ENCODE assay signal across 33 mouse cellular contexts in genomic region chr16:38478296-38478695, GRCm38 (mm10). TPM values are rescaled to one million over a fixed set of nuclear protein-coding genes. Genes with fewer than 3 reads are reported as not detected.
"Had no signal": no experiment of that assay in that cellular context is flagged by ENCODE, and none has a peak within 500 bp of the region (broad histone marks: within the 10 kb centered on the region; RNA-seq: fewer than 3 reads in every experiment).

No protein-coding gene starts in this region.

- H3K9ac ChIP-seq: limb, embryonic 12.5 days; limb, embryonic 13.5 days; limb, embryonic 15.5 days; liver, embryonic 12.5 days; liver, embryonic 13.5 days; liver, embryonic 14.5 days; liver, embryonic 15.5 days; liver, postnatal 0 days; lung, embryonic 14.5 days; lung, embryonic 15.5 days; midbrain, embryonic 12.5 days; midbrain, embryonic 13.5 days had no signal

- H3K9me3 ChIP-seq: limb, embryonic 10.5 days; limb, embryonic 12.5 days; limb, embryonic 13.5 days; limb, embryonic 15.5 days; liver, embryonic 12.5 days; liver, embryonic 13.5 days; liver, embryonic 15.5 days; lung, embryonic 15.5 days; megakaryocyte, embryonic 14.5 days; midbrain, embryonic 10.5 days; midbrain, embryonic 12.5 days; midbrain, embryonic 13.5 days had no signal

- H3K4me2 ChIP-seq: limb, embryonic 12.5 days; limb, embryonic 13.5 days; limb, embryonic 15.5 days; liver, embryonic 11.5 days; liver, embryonic 12.5 days; liver, embryonic 13.5 days; liver, embryonic 15.5 days; lung, embryonic 14.5 days; lung, embryonic 15.5 days; midbrain, embryonic 12.5 days; midbrain, embryonic 13.5 days had no signal

- ATAC-seq: liver, embryonic 12.5 days; liver, postnatal 0 days; lung, postnatal 0 days; midbrain, embryonic 13.5 days; midbrain, embryonic 16.5 days had no signal

- H3K36me3 ChIP-seq: limb, embryonic 10.5 days; limb, embryonic 12.5 days; limb, embryonic 13.5 days; limb, embryonic 15.5 days; liver, embryonic 12.5 days; liver, embryonic 13.5 days; liver, embryonic 15.5 days; lung, embryonic 15.5 days; midbrain, embryonic 10.5 days; midbrain, embryonic 12.5 days; midbrain, embryonic 13.5 days had no signal

- H3K27ac ChIP-seq: left cerebral cortex, adult 2 months; limb, embryonic 10.5 days; limb, embryonic 12.5 days; limb, embryonic 13.5 days; limb, embryonic 15.5 days; liver, embryonic 12.5 days; liver, embryonic 13.5 days; liver, embryonic 14.5 days; liver, embryonic 15.5 days; lung, embryonic 15.5 days; macrophage; midbrain, embryonic 10.5 days; midbrain, embryonic 12.5 days; midbrain, embryonic 13.5 days had no signal

- DNase-seq: left cerebral cortex, postnatal 4 days; liver; liver, embryonic 13.5 days; liver, postnatal 0 days; lung, adult 18-20 months; lung, adult 2 months; lung, embryonic 14.5 days; lung, postnatal 10 days; lung, postnatal 14 days; lung, postnatal 36 days; lung, postnatal 4 days; midbrain, embryonic 14.5 days had no signal

- H3K4me3 ChIP-seq: left cerebral cortex, adult 2 months; limb, embryonic 10.5 days; limb, embryonic 12.5 days; limb, embryonic 13.5 days; limb, embryonic 15.5 days; liver, embryonic 12.5 days; liver, embryonic 13.5 days; liver, embryonic 15.5 days; lung, embryonic 15.5 days; megakaryocyte, embryonic 14.5 days; midbrain, embryonic 10.5 days; midbrain, embryonic 12.5 days; midbrain, embryonic 13.5 days; myocyte had no signal

RNA-seq across cellular contexts. Expression of gene Cd80, which starts 22.9 kb away (rescaled TPM):
- total RNA-seq: megakaryocyte-erythroid progenitor cell, adult 5-6 weeks had no signal

RNA-seq across cellular contexts. Expression of gene Pla1a, which starts 45.4 kb away (rescaled TPM):
- total RNA-seq: megakaryocyte progenitor cell, adult 5-6 weeks; megakaryocyte-erythroid progenitor cell, adult 5-6 weeks; monocyte, adult 5-6 weeks had no signal
- polyA plus RNA-seq: macrophage had no signal
